Mouse (Mus musculus) embryonic fibroblast, embryonic 13.5 days (primary cell): ENCODE measurements at regions not wholly inside any gene's neighbourhood (a gene's known extent, or its start where the extent isn't known, plus 50 kb on each side); places are given as distances from the start of the nearest gene placed in this dataset.

Experiments
- CTCF ChIP-seq: IDR thresholded peaks from 2 replicates; pipeline ENCODE4 v1.5.1; 2011; ENCODE audit warnings: mild to moderate bottlenecking, control low read depth, low read length, moderate library complexity, borderline replicate concordance; ENCODE audit not compliant: insufficient read depth
- POLR2A ChIP-seq: IDR thresholded peaks from 2 replicates; pipeline ENCODE4 v1.6.1; 2011; ENCODE audit warnings: low read depth, mild to moderate bottlenecking, control low read depth, low read length, moderate library complexity

GRCm38 (mm10) chr16:76958597-76959392, 54.7 kb upstream of the Usp25 start:
- TF ChIP-seq CTCF = no peak
- no peak for TF ChIP-seq POLR2A
